Mouse (Mus musculus) erythroid progenitor cell, adult 5-6 weeks (primary cell): ENCODE measurements around the gene Arl6ip6. TPM values are rescaled to one million over a fixed set of nuclear protein-coding genes. Genes with fewer than 3 reads are reported as not detected.

Source experiments
- ATAC-seq: replicated peaks from 2 replicates; pipeline ENCODE4 v1.8.0; 2016; ENCODE audit warnings: moderate number of reproducible peaks, mild to moderate bottlenecking, moderate TSS enrichment, inconsistent platforms; ENCODE audit not compliant: poor library complexity, low FRiP score, severe bottlenecking
- total RNA-seq, 2 experiments: library from RNA; stranded (forward) in 1 of 2; stranded (reverse) in 1 of 2; fragments of 150-400 nt in 1 of 2; fragments of 186-747, 209-891 nt in 1 of 2; gene quantifications; 2 replicates each; pipeline versions ENCODE4 v1.2.3 to v1.2.4; 2015 to 2017; ENCODE audit warnings: low replicate concordance in 2 of 2

The Arl6ip6 gene
- 46.9 and 60.8 TPM in 2 replicates for total RNA-seq (2015; ENCODE audit: low replicate concordance)
- 32.6 and 49.7 TPM in 2 replicates for total RNA-seq (2017; ENCODE audit: low replicate concordance)

- ATAC-seq = peak; percentile 85
Measured at GRCm38 (mm10) chr2:53191523-53192220, at the start of gene Arl6ip6. Gene Arl6ip6, plus strand, starts transcription at chr2:53191726.

GRCm38 (mm10) chr2:53146852-53147251 lies 44.7 kb upstream of the Arl6ip6 start:
- no peak for ATAC-seq

DNA sequence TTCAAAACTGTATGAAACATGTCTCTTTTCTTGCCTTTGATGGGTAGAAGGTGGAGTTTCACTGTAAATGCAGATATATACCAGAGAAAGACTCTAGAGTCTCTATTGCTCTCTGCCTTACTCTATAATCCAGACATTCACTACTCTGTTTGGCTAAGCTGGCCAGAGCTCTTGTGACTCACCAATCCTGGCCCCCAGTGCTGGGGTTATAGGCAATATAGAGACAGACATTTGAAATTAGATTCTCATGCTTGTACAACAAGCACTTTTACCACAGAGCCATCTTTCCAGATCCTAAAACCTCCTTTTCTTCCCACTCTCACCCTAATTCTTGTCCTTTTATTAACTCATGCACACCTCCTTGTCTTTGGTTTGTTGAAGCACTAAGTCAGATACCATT lies 17.6 kb upstream of the Arl6ip6 start:
- ATAC-seq = no peak

- no peak for ATAC-seq
Measured at GRCm38 (mm10) chr2:53178966-53179365, 12.6 kb upstream of the Arl6ip6 start.

- no peak for ATAC-seq
Measured at GRCm38 (mm10) chr2:53179876-53180275, 11.7 kb upstream of the Arl6ip6 start.

GRCm38 (mm10) chr2:53189811-53190210 lies 1.7 kb upstream of the Arl6ip6 start:
- ATAC-seq = no peak

- peak; percentile 90 for ATAC-seq
Measured at GRCm38 (mm10) chr2:53190684-53191511, 628 bp upstream of the Arl6ip6 start, which contains the start of gene Prpf40a. Gene Prpf40a, minus strand, starts transcription at chr2:53191284.

DNA sequence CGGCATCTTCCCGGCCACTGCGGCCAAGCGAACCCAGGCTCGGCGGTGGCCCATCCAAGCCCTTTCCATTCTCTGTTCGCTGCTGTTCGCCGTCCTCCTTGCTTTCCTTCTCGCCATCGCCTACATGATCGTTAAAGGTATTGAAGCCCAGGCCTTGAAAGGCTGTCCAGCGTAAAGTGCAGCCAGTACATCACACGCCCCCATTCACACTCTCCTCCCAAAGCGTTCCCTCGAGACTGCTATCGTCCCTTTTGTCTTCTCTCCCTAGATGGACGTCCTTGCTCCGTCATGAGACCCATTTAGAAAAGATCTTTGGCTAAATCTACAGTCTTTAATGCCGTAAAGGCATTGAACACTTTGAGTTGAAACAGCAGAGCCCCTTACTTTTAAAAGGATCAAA lies 860 bp downstream of the Arl6ip6 start:
- ATAC-seq = 0 out of 2 replicates have a peak, but pooled peaks have one; percentile 8

GRCm38 (mm10) chr2:53196431-53196830 lies 4.9 kb downstream of the Arl6ip6 start:
- ATAC-seq = no peak

DNA sequence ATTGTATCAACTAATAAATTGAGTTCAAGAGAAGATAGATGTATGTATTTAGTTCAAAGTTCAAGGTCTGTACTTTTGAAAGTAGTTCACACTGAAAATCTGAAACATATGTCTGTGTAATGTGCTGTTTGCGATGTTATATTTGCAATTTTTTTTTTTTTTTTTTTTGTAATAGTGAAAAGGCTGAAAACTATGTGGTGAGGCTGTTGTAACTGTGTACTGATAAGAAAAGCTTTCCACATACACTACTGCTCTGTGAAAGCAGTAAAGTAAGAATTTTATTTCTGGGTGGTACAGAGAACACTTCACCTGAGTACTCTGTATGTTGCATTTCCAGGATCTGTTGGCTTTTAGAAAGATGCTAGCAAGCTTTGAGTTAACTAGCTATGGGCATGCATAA lies 7.7 kb downstream of the Arl6ip6 start:
- no peak for ATAC-seq

GRCm38 (mm10) chr2:53200164-53200885 lies 8.8 kb downstream of the Arl6ip6 start:
- ATAC-seq = no peak

- ATAC-seq = peak; percentile 63; the same call in 1 of the 2 replicates
Measured at GRCm38 (mm10) chr2:53204373-53205274, 13.1 kb downstream of the Arl6ip6 start.

DNA sequence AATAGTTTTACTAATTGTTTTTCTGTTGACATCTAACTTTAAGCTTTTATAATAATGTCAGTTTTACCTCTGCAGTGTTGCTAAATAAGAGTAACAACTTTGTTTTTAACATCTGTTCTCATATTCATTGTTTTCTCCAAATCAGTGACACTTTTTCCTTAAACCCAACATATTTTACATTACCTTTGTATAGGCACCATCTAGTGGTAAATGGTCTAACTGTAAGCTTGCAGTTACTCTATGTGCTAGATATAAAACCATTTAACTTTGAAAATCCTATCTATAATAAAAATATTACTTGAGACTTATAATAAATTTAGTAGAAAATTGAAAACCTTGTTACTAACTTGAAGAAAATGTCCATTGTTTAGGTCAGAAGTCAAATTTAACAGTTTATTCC lies 15.2 kb downstream of the Arl6ip6 start:
- ATAC-seq = no peak

DNA sequence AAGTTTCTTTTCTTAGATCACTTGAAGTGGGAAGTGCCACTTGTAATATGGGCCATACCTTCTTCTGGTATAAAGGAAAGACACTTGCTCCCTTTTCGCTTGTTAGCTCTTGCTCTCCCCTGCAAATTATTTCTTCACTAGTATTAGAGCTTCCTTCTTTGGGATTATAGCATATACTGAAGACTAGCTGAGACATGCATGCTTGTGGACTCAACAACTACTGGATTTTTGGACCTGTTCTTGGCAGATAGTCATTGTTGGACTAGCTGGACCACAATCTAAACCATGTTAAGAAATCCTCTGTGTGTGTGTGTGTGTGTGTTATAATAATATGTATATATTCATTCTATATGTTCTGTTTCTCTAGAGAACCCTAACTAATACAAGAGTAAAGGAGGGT lies 22.0 kb downstream of the Arl6ip6 start:
- ATAC-seq = no peak

GRCm38 (mm10) chr2:53222242-53222641 lies 30.7 kb downstream of the Arl6ip6 start:
- no peak for ATAC-seq

- no peak for ATAC-seq
Measured at GRCm38 (mm10) chr2:53256982-53257381, 65.5 kb downstream of the Arl6ip6 start.
